Mouse (Mus musculus): ENCODE data around the gene Homer1. TPM values are rescaled to one million over a fixed set of nuclear protein-coding genes. Genes with fewer than 3 reads are reported as not detected.

The Homer1 gene
- polyA plus RNA-seq, 1 experiment = 13.8 TPM

DNA sequence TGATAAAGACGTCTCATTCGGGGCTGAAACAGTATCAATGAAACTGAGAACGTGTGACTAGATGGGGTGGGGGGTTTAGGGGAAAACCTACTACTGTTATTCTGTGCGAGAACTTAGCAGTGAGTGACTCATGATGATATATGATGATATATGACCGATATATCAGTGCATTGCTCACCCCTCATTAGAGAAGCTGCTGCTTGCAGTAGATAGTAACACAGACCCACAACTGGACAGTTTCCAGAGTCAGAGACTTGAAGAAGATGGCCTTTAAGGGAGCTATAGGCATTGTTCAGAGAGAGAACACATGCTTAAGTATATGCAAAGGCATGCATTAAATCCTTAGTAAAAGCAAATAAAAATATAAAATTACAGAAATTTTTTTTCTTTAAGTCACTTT is 107.4 kb downstream of the Homer1 start:
- no peak overlapping the region for H3K27ac ChIP-seq (replicated peaks; ENCODE audit: low read depth, low read length)
- H3K4me3 ChIP-seq (ENCODE audit: insufficient read depth, low read depth, low read length) = no peak overlapping the region
- no peaks in the 10 kb centered on the region for H3K4me1 ChIP-seq (ENCODE audit: control insufficient read depth, insufficient read depth, insufficient read length, low read length)

DNA sequence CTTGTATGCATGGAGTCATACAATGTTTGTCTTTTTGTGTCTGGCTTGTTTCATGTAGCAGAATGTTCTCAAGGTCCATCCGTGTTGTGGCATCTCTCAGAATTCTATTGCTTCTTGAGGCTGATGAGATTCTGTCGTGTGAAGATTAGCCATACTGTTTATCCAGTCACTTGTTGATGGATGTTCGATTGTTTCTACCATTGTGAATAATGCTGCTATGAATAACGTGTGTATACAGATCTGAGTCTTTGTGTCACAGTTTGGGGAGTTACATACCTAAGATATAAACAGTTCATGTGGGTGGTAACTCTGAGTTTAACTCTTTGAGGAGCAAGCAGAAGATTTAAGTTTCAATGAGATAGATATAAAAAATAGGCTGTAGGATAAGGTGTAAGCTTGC is 110.9 kb downstream of the Homer1 start:
- H3K4me3 ChIP-seq (ENCODE audit: insufficient read depth, low read depth, low read length) = no peak overlapping the region
- no peaks in the 10 kb centered on the region for H3K4me1 ChIP-seq (ENCODE audit: control insufficient read depth, insufficient read depth, insufficient read length, low read length)
- H3K27ac ChIP-seq (replicated peaks; ENCODE audit: low read depth, low read length) = no peak overlapping the region

DNA sequence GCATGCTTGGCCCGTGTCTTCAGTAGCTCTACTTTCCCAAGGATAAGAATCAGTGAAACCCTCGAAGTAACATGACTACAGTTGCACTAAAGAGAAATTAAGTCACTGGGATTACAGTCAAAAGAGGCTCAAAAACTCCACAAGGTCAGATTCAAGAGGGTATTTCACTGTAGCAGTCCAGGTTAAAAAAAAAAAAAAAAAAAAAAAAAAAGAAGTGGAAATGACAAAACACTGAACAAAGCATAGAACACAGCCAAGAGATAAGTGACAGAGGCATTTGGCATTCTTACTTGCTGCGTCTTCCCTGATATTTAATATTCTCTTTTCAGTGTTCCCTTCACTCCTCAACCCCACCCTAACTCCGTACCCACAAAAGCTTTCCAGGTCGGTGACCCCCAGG is 115.6 kb downstream of the Homer1 start:
- H3K4me3 ChIP-seq (ENCODE audit: insufficient read depth, low read depth, low read length) = no peak overlapping the region
- H3K27ac ChIP-seq (replicated peaks; ENCODE audit: low read depth, low read length) = no peak overlapping the region
- H3K4me1 ChIP-seq (ENCODE audit: control insufficient read depth, insufficient read depth, insufficient read length, low read length) = no peaks in the 10 kb centered on the region

DNA sequence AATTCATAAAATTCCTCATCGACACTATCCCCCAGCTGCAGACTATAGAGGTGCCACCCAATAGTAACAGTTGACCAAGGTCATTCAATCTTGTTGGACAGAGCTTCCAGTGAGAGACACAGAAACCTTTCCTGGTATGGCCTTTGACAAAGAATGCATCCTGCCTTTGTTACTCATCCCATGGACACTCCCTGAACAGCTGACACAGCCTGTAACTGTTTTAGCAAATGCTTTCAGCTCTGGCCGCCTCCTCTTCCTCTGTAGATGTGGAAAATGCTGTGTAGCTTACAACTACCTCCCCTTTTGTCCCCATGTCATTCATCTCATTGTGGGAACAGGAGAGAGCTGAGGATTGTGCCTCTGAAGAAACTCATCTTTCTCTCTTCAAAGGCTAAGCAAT is 118.9 kb downstream of the Homer1 start:
- no peak overlapping the region for H3K27ac ChIP-seq (replicated peaks; ENCODE audit: low read depth, low read length)

DNA sequence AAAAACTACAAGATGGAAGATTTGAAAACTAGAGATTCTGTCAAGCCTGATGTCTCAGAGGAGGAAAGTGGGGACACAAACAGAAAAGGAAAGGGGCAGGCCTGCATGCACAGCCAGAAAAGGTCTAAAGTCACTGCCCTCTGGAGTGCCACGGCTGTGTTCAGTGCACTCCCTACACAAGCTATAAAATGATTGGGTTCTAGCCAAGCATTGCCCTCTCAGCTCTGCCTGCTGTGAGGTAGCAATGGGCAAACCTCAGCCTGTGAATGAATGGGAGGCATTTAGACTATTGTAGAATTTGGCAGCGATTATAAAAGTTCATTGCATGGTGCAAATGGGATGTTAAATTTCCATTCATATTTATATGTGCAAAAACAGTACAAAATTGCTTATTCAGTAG is 120.3 kb downstream of the Homer1 start:
- Histone ChIP-seq H3K4me1 (ENCODE audit: control insufficient read depth, insufficient read depth, insufficient read length, low read length) (no peaks in the 10 kb centered on the region), H3K27ac (replicated peaks; ENCODE audit: low read depth, low read length) (no peak overlapping the region), H3K4me3 (ENCODE audit: insufficient read depth, low read depth, low read length) (no peak overlapping the region)

More for the DNA sequence above, 118.9 kb downstream of the Homer1 start:
- Histone ChIP-seq H3K4me1 (ENCODE audit: control insufficient read depth, insufficient read depth, insufficient read length, low read length) (no peaks in the 10 kb centered on the region), H3K4me3 (ENCODE audit: insufficient read depth, low read depth, low read length) (no peak overlapping the region)

DNA sequence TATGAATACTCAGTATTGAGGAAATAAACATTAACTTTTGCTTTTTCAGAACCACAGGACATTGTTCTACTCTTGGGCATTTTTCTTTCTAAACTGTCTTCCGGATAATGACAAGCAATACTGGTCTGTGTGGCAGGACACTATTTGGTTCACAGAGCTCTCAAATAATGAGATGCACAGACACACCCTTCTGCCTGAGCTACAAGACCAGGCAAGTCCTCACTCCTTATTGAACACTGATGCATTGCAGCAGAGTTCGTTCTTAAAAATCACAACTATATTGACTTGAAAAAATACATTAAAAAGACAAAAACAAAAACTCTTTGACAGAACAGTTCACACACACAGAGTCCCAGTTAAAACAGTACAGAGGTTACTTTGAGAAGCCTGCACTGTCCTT is 123.8 kb downstream of the Homer1 start:
- Histone ChIP-seq H3K4me1 (ENCODE audit: control insufficient read depth, insufficient read depth, insufficient read length, low read length) (no peaks in the 10 kb centered on the region), H3K4me3 (ENCODE audit: insufficient read depth, low read depth, low read length) (no peak overlapping the region), H3K27ac (replicated peaks; ENCODE audit: low read depth, low read length) (no peak overlapping the region)

DNA sequence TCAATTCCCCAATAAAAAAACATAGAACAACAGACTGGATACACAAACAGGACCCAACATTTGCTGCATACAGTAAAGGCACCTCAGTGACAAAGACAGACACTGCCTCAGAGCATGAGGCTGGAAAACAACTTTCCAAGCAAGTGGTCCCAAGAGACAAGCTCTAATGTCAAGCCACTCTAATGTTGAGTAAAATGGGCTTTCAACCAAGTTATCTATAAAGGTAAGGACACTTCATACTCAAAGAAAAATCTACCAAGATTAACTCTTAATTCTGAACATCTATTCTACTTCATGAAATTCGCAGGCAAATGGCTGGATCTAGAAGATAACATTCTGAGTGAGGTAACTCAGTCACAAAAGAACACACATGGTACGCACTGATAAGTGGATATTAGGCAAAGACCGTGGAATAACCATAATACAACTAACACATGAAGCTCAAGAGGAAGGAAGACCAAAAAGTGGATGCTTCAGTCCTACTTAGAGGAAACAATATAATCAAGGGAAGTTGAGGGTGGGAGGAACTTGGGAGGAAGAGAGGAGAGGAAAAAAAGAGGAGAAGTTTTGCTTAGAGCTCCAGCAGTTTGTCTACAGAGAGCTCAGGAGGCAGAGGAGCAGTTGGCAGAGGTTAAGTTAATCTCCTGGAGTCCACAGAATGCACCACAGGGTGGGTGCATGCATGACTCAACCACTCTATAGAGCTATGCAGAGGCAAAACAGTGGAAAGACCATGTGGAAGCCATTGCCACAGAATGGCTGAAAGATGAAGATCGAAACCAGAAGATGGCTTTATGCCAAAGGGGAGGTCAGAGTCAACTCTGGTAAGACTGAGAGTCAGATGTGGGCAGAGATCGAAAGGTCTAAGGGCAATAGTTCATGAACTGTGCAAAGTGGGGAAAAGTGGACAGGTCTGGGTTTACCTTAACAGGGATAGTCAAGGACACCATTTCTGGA is 128.8 kb downstream of the Homer1 start:
- H3K4me3 ChIP-seq (ENCODE audit: insufficient read depth, low read depth, low read length) = no peak overlapping the region
- 0 out of 2 replicates have a peak, but pooled peaks cover 2% of the 10 kb centered on the region for H3K4me1 ChIP-seq (ENCODE audit: control insufficient read depth, insufficient read depth, insufficient read length, low read length)
- H3K27ac ChIP-seq (replicated peaks; ENCODE audit: low read depth, low read length) = no peak overlapping the region

DNA sequence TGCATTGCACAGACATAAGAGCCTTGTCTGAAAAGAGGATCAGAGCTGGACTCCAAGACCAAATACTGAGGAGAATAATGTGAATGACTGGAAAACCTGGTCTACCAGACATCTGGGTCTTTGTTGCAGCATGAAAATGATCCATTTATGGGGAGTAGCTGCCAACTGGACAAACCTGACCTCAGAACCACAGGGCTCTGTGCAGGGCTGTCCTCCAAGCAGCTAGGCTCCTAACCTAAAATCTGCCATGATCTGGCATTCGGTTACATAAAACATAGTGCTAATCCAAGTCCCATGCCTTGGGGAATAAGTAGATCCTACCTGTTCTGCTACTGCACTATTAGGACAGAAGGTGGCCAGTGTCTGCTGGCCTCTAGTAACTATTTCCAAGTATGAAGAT is 129.8 kb downstream of the Homer1 start:
- H3K27ac ChIP-seq (replicated peaks; ENCODE audit: low read depth, low read length) = no peak overlapping the region
- H3K4me3 ChIP-seq (ENCODE audit: insufficient read depth, low read depth, low read length) = no peak overlapping the region
- 0 out of 2 replicates have a peak, but pooled peaks cover 2% of the 10 kb centered on the region for H3K4me1 ChIP-seq (ENCODE audit: control insufficient read depth, insufficient read depth, insufficient read length, low read length)

DNA sequence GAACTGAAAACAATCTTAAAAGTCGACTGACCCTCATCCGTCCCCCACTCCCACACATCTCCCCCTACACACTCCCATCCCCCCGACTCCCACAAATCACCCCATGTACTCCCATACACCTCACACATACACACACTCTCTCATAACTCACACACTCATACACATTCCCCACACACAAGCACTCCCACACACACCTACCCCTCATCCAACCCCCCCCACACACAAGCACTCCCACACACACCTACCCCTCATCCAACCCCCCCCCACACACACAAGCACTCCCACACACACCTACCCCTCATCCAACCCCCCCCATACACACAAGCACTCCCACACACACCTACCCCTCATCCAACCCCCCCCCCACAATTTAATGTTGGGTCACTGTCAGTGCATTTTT is 140.7 kb downstream of the Homer1 start:
- no peaks in the 10 kb centered on the region for H3K4me1 ChIP-seq (ENCODE audit: control insufficient read depth, insufficient read depth, insufficient read length, low read length)
- no peak overlapping the region for H3K27ac ChIP-seq (replicated peaks; ENCODE audit: low read depth, low read length)
- H3K4me3 ChIP-seq (ENCODE audit: insufficient read depth, low read depth, low read length) = no peak overlapping the region

DNA sequence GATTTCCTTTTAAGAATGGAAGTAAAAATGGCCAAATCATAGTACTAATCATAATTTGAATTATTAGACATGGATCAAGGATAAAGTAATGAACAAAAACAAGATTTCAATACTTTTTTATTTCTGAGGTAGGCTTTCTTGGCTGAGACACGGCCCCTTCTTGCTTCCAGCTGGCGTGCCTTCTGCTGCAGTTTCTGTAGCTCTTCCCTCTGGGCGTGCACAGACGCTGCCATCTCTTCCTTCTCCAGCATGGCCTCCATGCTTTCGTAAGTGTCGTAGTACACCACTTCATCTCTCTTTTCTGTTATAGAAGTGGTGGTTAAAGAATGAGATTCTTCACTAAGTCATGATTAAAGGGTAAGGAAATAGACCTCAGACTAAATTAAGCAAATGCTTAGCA is 153.8 kb downstream of the Homer1 start:
- Histone ChIP-seq H3K27ac (replicated peaks; ENCODE audit: low read depth, low read length) (no peak overlapping the region), H3K4me3 (ENCODE audit: insufficient read depth, low read depth, low read length) (no peak overlapping the region), H3K4me1 (ENCODE audit: control insufficient read depth, insufficient read depth, insufficient read length, low read length) (no peaks in the 10 kb centered on the region)

Other genes with a start within 250 kb of the Homer1 start
- gene Cmya5, start 154.9 kb upstream of the Homer1 start, polyA plus RNA-seq (2012; ENCODE audit: insufficient read depth, insufficient read length, missing spikeins) = 4.1 and 7.8 TPM in 2 replicates
- gene Tent2, start 107.2 kb upstream of the Homer1 start, polyA plus RNA-seq (2012; ENCODE audit: insufficient read depth, insufficient read length, missing spikeins) = 29.1 and 31.9 TPM in 2 replicates
- 7.0 TPM in 2 replicates for gene Jmy, start 200.2 kb downstream of the Homer1 start, polyA plus RNA-seq (2012; ENCODE audit: insufficient read depth, insufficient read length, missing spikeins)

Data from brown adipose tissue, adult 24 weeks (tissue).